Mouse (Mus musculus): ENCODE measurements at regions not wholly inside any gene's neighbourhood (a gene's known extent, or its start where the extent isn't known, plus 50 kb on each side); places are given as distances from the start of the nearest gene placed in this dataset.
"Not testable (repeated sequence)": the region's sequence is repeated elsewhere in the genome, so short reads cannot be mapped to it uniquely, and the experiment has no call there.

DNA sequence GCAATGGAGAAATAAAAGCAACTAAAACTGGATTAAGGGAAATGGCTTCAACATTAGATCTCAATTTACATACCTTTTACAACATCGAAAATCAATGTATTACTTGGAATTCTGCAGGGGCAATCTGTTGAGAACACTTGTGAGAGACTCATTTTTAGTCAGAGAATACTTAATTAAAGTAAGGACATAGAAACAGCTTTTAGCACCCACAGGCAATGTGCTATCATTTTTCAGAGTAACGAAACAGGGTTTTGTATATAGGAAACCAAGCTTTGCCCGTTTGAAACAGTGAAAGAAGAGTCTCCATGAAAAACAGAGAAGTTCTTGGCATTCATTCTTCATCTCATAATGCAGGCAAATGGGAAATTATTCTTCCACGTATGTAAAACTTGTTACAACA is 196.4 kb downstream of the Tdrd3 start:
- no peak for ATAC-seq (ENCODE audit: insufficient number of reproducible peaks, low FRiP score, low TSS enrichment)

DNA sequence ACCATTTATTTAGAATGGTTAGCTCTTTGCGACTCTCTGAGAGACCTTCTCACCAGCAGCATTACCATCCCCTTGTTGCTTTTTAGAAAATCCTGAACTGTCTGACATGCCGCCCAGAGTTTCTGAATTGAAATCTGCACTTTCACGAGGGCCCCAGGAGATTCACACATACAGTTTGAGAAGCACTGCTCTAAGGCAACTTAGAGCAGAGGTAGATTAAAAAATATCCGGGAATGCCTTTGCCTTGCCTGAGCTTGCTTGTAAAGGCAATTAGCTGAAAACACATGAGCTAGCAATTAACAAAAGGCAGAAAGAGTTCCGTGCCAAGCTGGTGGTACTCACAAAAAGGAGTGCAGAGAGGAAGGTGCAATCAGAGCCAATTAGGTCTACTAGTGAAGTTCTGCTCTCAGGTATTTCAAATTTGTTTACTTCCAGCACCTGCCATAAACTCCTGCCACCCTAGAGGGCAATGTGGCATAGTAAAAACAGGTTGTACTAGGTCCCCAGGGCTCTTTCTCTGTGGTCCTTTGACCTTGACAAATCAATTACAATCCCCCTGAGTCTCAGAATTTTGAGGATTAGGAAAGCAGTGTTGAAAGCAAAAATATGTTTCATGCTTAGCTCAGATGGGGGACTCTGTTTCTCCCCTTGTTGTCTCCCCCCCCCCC is 203.1 kb downstream of the Tdrd3 start:
- no peak for ATAC-seq (ENCODE audit: insufficient number of reproducible peaks, low FRiP score, low TSS enrichment)

GRCm38 (mm10) chr14:87631078-87631813 is 214.8 kb downstream of the Tdrd3 start:
- ATAC-seq (ENCODE audit: insufficient number of reproducible peaks, low FRiP score, low TSS enrichment) = no peak

- no peak for ATAC-seq (ENCODE audit: insufficient number of reproducible peaks, low FRiP score, low TSS enrichment)
Measured at GRCm38 (mm10) chr14:87634596-87634995, 218.2 kb downstream of the Tdrd3 start.

DNA sequence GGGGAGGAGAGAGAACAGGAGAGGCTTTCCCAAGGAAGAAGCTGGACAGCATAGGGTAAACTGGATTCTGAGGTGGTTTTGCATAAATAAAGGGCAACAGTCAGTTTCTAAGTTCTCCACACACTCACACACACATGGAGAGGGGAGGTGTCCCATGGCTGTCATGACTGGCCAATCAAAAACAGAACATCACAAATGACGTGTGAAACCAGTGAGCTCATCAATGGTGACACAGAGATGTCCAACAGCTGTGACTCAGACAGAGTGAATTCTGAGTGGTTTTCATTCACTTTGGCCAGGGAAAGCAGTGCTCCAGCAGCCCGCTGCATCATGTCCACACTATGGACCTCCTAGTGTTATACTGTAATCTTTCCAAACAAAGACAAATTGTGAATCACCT is 220.7 kb downstream of the Tdrd3 start:
- ATAC-seq (ENCODE audit: insufficient number of reproducible peaks, low FRiP score, low TSS enrichment) = no peak

DNA sequence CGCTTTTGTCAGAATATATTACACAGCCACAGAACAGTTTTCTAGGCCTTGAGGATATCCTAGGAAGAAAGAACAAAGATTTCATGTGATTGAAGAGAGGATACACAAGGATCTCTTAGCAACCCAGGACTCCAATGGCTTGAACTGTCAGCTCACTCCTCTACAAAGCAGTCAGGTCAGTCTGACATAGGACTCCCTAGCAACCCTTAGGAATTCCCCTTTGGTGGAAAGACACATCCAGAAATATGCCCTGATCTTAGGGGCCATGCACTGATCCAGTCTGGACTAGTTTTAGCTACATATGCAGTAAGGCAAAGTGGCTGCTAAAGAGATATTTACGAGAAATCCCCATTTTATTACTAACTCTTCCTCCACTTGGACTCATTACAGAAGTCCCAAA is 251.5 kb downstream of the Tdrd3 start:
- ATAC-seq (ENCODE audit: insufficient number of reproducible peaks, low FRiP score, low TSS enrichment) = no peak; the same call in 1 of the 2 replicates

GRCm38 (mm10) chr14:87669496-87669895 is 253.1 kb downstream of the Tdrd3 start:
- no peak for ATAC-seq (ENCODE audit: insufficient number of reproducible peaks, low FRiP score, low TSS enrichment)

- no peak for ATAC-seq (ENCODE audit: insufficient number of reproducible peaks, low FRiP score, low TSS enrichment)
Measured at GRCm38 (mm10) chr14:87680788-87681187, 264.3 kb downstream of the Tdrd3 start.

DNA sequence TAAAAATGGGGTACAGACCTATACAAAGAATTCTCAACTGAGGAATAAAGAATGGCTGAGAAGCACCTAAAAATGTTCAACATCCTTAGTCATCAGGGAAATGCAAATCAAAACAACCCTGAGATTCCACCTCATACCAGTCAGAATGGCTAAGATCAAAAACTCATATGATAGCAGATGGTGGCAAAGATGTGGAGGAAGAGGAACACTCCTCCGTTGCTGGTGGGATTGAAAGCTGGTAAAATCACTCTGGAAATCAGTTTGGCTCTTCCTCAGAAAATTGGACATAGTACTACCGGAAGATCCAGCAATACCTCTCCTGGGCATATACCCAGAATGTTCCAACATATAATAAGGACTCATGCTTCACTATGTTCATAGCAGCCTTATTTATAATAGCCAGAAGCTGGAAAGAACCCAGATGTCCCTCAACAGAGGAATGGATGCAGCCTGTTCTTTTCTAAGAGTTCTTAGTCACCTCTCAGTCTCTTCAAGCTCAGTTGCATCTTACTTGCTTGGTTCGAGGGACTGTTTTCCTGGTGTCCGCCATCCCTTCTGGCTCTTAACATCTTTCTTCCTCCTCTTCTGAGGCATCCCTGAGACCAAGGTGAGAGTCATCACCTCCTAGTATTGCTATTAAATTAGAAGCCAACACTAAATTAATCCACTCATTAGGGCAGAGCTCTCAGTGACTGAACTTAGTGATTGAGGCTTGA is 266.8 kb downstream of the Tdrd3 start:
- not testable (repeated sequence) for ATAC-seq (ENCODE audit: insufficient number of reproducible peaks, low FRiP score, low TSS enrichment)

GRCm38 (mm10) chr14:87689866-87690265 is 273.4 kb downstream of the Tdrd3 start:
- no peak for ATAC-seq (ENCODE audit: insufficient number of reproducible peaks, low FRiP score, low TSS enrichment)

GRCm38 (mm10) chr14:87736456-87736855 is 320.0 kb downstream of the Tdrd3 start:
- ATAC-seq (ENCODE audit: insufficient number of reproducible peaks, low FRiP score, low TSS enrichment) = no peak

DNA sequence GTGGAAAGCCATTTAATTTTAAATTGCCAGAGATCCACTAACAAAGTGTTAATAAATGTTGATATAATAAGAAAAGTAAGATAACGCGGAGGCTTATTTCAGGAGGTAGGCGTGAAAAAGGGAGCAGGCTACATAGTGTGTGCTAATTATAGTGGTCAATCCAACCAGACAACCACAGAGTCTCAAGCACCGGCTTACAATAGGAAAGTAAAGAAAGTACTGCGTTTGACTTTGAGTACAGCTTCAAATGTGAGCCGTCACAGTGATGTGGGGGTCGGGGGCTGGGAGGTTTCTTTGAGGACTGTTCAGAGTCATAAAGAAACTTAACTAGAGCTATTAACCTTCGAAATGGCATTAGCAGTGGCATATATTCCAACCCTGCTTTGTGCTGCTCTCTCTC is 329.1 kb downstream of the Tdrd3 start:
- ATAC-seq (ENCODE audit: insufficient number of reproducible peaks, low FRiP score, low TSS enrichment) = no peak

- no peak for ATAC-seq (ENCODE audit: insufficient number of reproducible peaks, low FRiP score, low TSS enrichment)
Measured at GRCm38 (mm10) chr14:87746011-87746410, 329.6 kb downstream of the Tdrd3 start.

DNA sequence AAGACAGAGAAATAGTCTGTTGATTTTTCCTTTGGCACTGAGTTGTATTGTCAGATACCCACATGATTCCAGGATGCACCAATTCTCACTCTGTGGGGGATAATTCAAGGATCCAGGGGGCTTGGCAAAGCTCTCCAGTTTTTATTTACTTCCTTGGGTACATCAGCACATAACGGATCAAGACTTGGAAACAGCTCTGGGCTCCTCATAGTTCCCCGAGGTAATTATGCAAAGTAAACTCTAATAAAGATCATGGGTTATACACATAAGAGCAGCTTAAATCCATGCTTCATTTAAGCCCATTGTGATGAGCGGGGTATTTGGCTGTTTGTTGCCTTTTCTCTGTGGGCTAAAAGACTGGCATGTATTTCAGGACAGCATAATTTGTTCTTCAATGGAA is 332.6 kb downstream of the Tdrd3 start:
- ATAC-seq (ENCODE audit: insufficient number of reproducible peaks, low FRiP score, low TSS enrichment) = no peak

- no peak for ATAC-seq (ENCODE audit: insufficient number of reproducible peaks, low FRiP score, low TSS enrichment)
Measured at GRCm38 (mm10) chr14:87749762-87750161, 333.3 kb downstream of the Tdrd3 start.

DNA sequence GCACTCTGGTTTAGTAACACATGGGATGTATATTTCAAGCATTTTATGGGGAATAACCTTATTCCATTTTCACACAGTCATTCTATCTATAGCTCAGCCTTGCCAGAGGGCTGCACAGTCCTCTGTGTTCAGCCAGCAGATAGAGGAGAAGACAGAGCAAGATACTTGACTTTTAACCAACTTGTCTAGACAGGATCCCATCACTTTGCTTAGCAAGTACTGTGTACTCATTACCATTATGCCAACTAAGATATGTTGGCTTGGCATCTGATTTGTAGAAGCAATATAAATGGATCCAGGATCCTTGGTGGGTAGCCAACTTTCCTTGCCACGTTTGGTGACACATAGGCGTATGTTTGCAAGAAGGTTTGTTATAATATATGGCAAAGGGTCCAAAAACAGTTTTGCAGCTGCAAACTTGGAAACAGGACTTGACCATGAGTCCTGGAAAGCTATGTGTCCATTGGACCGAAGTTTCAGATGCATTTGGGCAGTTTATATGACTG is 334.3 kb downstream of the Tdrd3 start:
- ATAC-seq (ENCODE audit: insufficient number of reproducible peaks, low FRiP score, low TSS enrichment) = no peak

DNA sequence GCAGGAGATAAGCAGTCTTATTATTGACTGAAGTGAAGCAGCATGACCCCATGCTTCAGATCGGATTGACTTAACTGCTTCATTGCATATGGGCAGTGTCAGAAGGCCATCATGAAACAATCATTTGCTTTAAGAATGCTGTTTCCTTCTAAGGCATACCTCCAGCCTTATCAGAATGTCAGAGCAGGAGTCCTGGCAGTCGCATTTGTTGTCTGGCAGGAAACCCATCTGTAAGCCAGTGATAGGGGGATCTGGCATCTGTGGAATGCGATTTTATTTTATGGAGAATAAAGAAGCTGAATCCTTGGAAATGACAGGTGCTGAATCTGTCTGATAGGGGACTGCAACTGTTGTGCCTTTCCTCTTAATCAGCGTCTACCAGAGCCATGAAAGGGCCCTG is 338.3 kb downstream of the Tdrd3 start:
- ATAC-seq (ENCODE audit: insufficient number of reproducible peaks, low FRiP score, low TSS enrichment) = no peak

DNA sequence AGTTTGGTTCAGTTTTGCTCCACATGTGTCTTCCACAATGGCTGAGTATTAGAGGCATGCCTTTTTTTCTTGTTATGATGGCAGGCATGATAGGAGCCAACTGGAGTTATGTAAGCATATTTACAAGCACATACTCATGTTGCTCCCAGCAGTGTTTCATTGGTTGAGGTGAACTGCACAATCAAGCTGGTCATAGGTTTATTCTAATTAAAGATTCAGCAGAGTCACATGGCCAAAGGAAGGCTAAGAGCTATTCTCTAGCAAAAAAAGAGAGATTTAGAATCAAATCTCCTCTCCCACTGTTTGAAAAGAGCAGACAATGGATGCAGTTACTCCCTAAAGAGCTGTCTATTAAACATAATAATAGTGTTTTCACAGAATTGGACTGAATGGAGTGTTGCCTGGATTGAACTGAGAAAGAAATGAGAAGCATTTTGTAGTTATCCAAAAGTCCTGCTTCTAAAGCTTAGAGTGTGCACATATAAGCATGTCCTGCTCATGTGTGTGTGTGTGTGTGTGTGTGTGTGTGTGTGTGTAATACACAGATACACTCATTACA is 359.0 kb downstream of the Tdrd3 start:
- no peak for ATAC-seq (ENCODE audit: insufficient number of reproducible peaks, low FRiP score, low TSS enrichment)

DNA sequence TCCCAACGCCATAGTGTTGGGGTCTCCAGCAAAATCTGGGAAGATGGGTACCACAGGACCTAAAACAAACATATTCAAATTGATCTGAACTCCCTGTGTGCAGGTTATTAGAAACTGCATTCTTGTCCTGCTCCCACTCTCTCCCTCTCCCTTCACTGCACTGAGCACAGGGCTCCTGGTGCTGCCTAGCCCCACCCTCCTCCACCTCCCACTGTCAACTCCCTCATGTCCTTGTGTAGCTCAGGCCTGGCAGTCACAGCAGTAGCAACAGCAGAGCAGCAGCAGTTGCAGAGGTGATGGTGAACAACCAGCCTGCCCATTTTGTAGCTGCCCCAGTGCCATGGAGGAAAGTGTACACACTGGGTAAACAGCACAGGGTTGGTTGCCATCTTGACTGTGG is 383.4 kb downstream of the Tdrd3 start:
- 0 out of 2 replicates have a peak, but pooled peaks have one; percentile 20 for ATAC-seq (ENCODE audit: insufficient number of reproducible peaks, low FRiP score, low TSS enrichment)

GRCm38 (mm10) chr14:87809664-87810063 is 393.2 kb downstream of the Tdrd3 start:
- ATAC-seq (ENCODE audit: insufficient number of reproducible peaks, low FRiP score, low TSS enrichment) = not testable (repeated sequence)

DNA sequence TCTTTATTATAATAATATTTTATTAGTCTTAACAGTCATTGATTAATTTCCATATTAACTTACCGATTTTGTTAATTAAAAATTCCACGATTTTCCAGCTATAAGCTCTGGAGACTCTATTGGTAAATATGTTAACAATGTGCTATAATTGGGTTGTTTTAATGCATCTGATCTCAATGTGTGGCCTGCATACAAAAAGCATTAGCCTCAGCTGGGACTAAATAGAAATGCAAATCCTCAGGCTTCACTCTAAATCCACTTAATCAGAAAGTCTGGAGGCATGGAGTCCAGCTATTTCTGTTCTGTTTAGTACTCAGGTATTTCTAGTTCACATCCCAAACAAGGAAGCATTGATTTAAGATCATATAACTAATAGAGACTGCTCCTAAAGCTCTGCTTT is 427.7 kb downstream of the Tdrd3 start:
- no peak for ATAC-seq (ENCODE audit: insufficient number of reproducible peaks, low FRiP score, low TSS enrichment)
